Mouse (Mus musculus): Measurements from ENCODE around the gene Pgap2.
"Not testable (repeated sequence)": the region's sequence is repeated elsewhere in the genome, so short reads cannot be mapped to it uniquely, and the experiment has no call there.

Pgap2 gene

GRCm38 (mm10) chr7:102266021-102266400 is 56.0 kb downstream of the Pgap2 start:
- DNase-seq (ENCODE audit: extremely low read depth, insufficient read length, low spot score) = not testable (repeated sequence)

DNA sequence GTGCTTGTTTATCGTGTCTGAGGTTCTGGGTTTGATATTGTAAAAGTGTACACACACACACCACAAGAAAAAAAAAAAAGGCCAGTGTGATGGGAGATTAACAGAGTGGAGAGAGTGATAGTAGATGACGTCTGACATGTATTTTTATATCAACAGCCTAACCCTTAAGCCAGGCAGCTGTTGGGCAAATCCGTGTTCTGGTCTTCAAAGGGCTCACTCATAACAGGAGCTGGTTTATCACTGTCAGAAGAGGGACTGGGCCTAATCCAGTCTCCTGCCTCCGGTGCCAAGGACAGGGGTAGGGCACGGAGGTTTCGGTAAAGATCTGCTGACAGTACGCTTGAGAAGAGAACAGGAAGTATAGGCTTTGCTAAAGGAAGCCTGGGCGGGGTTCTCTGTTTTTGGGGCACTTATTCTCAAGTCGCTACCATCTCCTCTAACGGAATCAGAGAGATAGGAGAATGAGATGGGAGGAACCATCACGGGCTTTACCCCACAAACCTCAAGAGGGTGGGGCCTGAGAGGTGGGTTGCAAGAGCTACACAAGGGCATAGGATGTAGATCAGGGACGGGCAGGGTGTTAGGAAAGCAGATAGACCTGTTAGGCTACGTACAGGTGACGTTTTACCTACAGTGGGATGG is 56.5 kb downstream of the Pgap2 start:
- no peak for DNase-seq (ENCODE audit: extremely low read depth, insufficient read length, low spot score)

DNA sequence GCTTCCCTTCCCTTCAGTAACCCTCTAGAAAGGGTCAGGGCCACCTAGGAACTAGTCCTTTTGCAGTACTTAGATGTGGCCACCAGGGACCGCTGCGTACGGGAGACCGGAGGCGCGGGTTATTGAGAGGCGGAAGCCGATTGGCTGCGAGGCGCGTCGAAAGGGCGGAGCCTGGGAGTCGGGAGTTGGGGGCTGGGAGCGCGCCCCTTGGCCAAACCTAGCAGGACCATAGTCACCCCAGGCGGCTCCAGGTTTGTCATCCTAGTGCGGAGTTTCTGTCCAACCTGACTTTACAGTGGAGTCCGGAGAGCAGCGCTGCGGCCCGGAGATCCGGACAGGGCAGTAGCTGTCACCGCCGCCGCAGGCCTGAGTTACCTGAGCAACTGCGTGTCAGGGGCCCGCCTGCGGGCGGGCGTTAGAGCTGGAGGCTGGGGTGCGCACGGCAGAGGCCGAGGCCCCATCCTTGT is 57.1 kb downstream of the Pgap2 start:
- DNase-seq (ENCODE audit: extremely low read depth, insufficient read length, low spot score) = peak; percentile 92

DNA sequence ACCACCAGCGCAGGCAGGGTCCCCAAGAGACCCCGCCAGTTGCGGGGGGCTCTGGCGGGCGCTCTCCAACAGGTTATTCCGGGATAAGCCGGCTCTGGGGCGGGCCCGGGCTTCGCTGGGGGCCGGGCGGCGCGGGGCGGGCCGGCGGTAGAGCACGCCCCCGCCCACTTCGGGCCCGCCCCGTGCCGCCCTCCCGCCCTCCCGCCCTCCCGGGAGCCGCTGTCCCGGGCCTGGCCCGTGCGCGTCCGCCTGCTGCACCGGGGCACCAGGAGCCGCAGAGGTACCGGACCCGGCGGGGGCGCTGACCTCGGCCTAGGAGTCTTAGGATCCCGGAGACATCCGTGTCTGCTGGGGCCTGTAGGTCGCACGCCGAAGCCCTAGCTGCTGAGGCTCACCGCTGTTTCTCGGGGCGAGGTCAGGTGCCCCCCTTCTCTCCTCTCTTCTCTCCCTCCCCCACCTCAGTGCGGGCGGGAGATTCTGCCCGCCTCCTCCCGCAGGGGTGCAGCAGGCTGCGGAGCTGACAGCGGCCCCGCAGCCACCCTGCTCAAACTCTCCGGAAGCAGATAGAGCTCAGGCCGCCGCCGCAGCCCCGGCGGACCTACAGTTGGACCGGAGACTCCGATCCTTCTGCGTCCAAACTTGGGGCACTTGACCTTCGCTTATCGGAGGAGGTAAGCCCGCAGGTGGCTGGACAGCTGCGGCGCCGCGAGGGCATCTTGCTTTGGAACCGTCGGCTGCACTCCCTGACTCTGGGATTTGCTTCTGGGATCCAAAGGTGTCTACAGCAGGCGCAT is 57.8 kb downstream of the Pgap2 start, which contains the start of gene Stim1:
Stim1 (plus strand) TSS at position 206 of the 794 bp plus-strand sequence.
- DNase-seq (ENCODE audit: extremely low read depth, insufficient read length, low spot score) = peak; percentile 75

DNA sequence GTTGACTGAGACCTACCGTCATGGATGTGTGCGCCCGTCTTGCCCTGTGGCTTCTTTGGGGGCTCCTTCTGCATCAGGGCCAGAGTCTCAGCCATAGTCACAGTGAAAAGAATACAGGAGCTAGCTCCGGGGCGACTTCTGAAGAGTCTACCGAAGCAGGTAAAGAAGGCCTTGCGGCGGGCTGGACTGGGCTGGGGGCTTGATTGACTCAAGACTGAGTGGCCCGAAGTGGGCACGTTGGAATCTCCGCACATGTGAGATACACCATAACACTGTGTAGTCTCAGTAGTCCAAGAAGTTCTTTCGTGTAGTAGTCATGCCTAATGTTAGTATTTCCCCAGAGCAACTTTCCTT is 58.4 kb downstream of the Pgap2 start:
- no peak for DNase-seq (ENCODE audit: extremely low read depth, insufficient read length, low spot score)

DNA sequence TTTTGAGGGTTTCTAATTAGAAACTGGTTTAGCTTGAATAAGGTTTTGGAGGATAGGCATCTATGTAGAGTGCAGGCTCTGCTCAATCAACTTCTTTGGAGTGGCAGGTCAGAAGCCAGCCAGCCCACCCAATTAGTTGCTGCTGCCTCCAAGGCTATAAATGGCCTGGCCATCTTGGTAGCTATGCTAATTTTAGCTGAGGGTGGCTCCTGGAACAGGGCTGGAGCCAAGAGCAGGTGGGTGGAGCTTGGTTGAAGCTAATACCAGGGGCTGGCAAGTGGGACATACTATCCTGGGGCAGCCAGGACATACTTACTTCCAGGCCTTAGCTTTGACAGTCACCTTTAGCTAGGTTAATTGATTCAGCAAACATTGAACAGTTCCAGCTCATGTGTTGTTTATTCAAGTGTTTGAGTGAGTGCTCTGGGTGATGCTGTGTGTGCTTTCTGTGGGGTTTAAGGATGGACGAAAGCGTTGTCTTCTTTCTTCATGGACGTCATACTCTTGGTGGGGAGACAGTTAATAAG is 62.5 kb downstream of the Pgap2 start:
- DNase-seq (ENCODE audit: extremely low read depth, insufficient read length, low spot score) = no peak

GRCm38 (mm10) chr7:102281403-102281802 is 71.4 kb downstream of the Pgap2 start:
- no peak for DNase-seq (ENCODE audit: extremely low read depth, insufficient read length, low spot score)

- DNase-seq (ENCODE audit: extremely low read depth, insufficient read length, low spot score) = no peak
Measured at GRCm38 (mm10) chr7:102282261-102282660, 72.3 kb downstream of the Pgap2 start.

All from 3134 (cell line).